Mouse (Mus musculus): ENCODE results near the gene Ckb.

The Ckb gene

GRCm38 (mm10) chr12:111691346-111691872 is 19.3 kb upstream of the Ckb start:
- DNase-seq = no peak

GRCm38 (mm10) chr12:111689426-111689825 is 17.3 kb upstream of the Ckb start:
- no peak for DNase-seq

- DNase-seq = no peak
Observed at GRCm38 (mm10) chr12:111688069-111688428, 15.9 kb upstream of the Ckb start.

GRCm38 (mm10) chr12:111687350-111688068 is 15.4 kb upstream of the Ckb start:
- DNase-seq = peak; percentile 82

- no peak for DNase-seq
Observed at GRCm38 (mm10) chr12:111686390-111686789, 14.3 kb upstream of the Ckb start.

GRCm38 (mm10) chr12:111682806-111683205 is 10.7 kb upstream of the Ckb start:
- no peak for DNase-seq

GRCm38 (mm10) chr12:111682003-111682402 is 9.9 kb upstream of the Ckb start:
- DNase-seq = peak; percentile 17

- no peak for DNase-seq
Observed at GRCm38 (mm10) chr12:111681305-111681704, 9.2 kb upstream of the Ckb start.

- peak; percentile 32 for DNase-seq
Observed at GRCm38 (mm10) chr12:111680661-111681060, 8.5 kb upstream of the Ckb start.

GRCm38 (mm10) chr12:111678997-111679396 is 6.9 kb upstream of the Ckb start:
- DNase-seq = peak; percentile 39

- DNase-seq = peak; percentile 59
Observed at GRCm38 (mm10) chr12:111678670-111678933, 6.5 kb upstream of the Ckb start.

- peak; percentile 90 for DNase-seq
Observed at GRCm38 (mm10) chr12:111677882-111678669, 5.9 kb upstream of the Ckb start, which contains the start of gene Trmt61a. Gene Trmt61a (plus strand): TSS chr12:111678105.

GRCm38 (mm10) chr12:111677421-111677820 is 5.3 kb upstream of the Ckb start:
- peak; percentile 68 for DNase-seq

- DNase-seq = peak; percentile 21
Observed at GRCm38 (mm10) chr12:111675797-111676580, 3.9 kb upstream of the Ckb start.

GRCm38 (mm10) chr12:111674850-111675486 is 2.8 kb upstream of the Ckb start:
- peak; percentile 18 for DNase-seq

GRCm38 (mm10) chr12:111672581-111672980 is 443 bp upstream of the Ckb start:
- no peak for DNase-seq

GRCm38 (mm10) chr12:111671431-111671902 is 671 bp downstream of the Ckb start:
- DNase-seq = peak; percentile 89

- no peak for DNase-seq
Observed at GRCm38 (mm10) chr12:111670976-111671375, 1.2 kb downstream of the Ckb start.

GRCm38 (mm10) chr12:111670371-111670971 is 1.7 kb downstream of the Ckb start:
- peak; percentile 90 for DNase-seq

GRCm38 (mm10) chr12:111669961-111670360 is 2.2 kb downstream of the Ckb start:
- DNase-seq = peak; percentile 65

- peak; percentile 64 for DNase-seq
Observed at GRCm38 (mm10) chr12:111669000-111669788, 2.9 kb downstream of the Ckb start.

Data from cerebellum, adult 11-12 months (tissue).